Mouse (Mus musculus) embryonic facial prominence, embryonic 15.5 days (tissue): ENCODE data around the gene Tfpi2. TPM values are rescaled to one million over a fixed set of nuclear protein-coding genes. Genes with fewer than 3 reads are reported as not detected.

Source experiments
- ATAC-seq: fragments of 200-750 bp; cut with Nextera tagmentation; 2 replicates; pipeline ENCODE4 v1.8.0; 2017; ENCODE audit warnings: low read depth, moderate TSS enrichment; ENCODE audit not compliant: insufficient number of reproducible peaks, low FRiP score, low TSS enrichment
- H3K27ac ChIP-seq: fragments of 300-500 bp; sonication (generic); replicated peaks from 2 replicates; pipeline ENCODE4 v1.5.1; 2015; ENCODE audit warnings: mild to moderate bottlenecking, inconsistent platforms
- H3K27me3 ChIP-seq: fragments of 300-500 bp; sonication (generic); 2 replicates; pipeline ENCODE4 v1.6.1; 2015; ENCODE audit warnings: inconsistent platforms
- H3K36me3 ChIP-seq: fragments of 300-500 bp; sonication (generic); 2 replicates; pipeline ENCODE4 v1.6.1; 2015; ENCODE audit warnings: mild to moderate bottlenecking, inconsistent platforms
- H3K4me1 ChIP-seq: fragments of 300-500 bp; sonication (generic); 2 replicates; pipeline ENCODE4 v1.6.1; 2015; ENCODE audit warnings: inconsistent platforms
- H3K4me2 ChIP-seq: fragments of 300-500 bp; sonication (generic); replicated peaks from 2 replicates; pipeline ENCODE4 v1.6.1; 2015; ENCODE audit warnings: mild to moderate bottlenecking, inconsistent platforms
- H3K4me3 ChIP-seq: fragments of 300-500 bp; sonication (generic); replicated peaks from 2 replicates; pipeline ENCODE4 v1.5.1; 2015; ENCODE audit warnings: mild to moderate bottlenecking, inconsistent platforms
- H3K9ac ChIP-seq: fragments of 300-500 bp; sonication (generic); 2 replicates; pipeline ENCODE4 v1.6.1; 2015; ENCODE audit warnings: inconsistent platforms
- H3K9me3 ChIP-seq: fragments of 300-500 bp; sonication (generic); replicated peaks from 2 replicates; pipeline ENCODE4 v1.6.1; 2016; ENCODE audit warnings: inconsistent platforms
- WGBS: fragments of 180-500 bp; shearing (Covaris S2); methylation state at CpG from one replicate; pipeline ENCODE4 v1.1.7; 2015; 5-methylcytosine and 5-hydroxymethylcytosine counted together
- polyA plus RNA-seq: library from polyadenylated mRNA; unstranded; fragments of >200 nt; fragmentation: Nextera tagmentation; extraction: Ambion mirVana; gene quantifications from 2 replicates; pipeline ENCODE4 v1.2.1, GENCODE M21; 2015

Gene Tfpi2
- polyA plus RNA-seq, 1 experiment from 2014 or later, result 2.9 TPM

- ATAC-seq, result no peak
- H3K9ac ChIP-seq, result no peak within 1 kb of the TSS
- H3K27ac ChIP-seq, result no peak within 1 kb of the TSS
- WGBS, result 77% methylated on average over 6 of the region's 6 CpGs
- no peaks in the 10 kb centered on the region for H3K36me3 ChIP-seq
- H3K4me1 ChIP-seq, result no peaks in the 10 kb centered on the region
- H3K4me3 ChIP-seq, result no peak within 1 kb of the TSS
- no peaks in the 10 kb centered on the region for H3K9me3 ChIP-seq
- no peak within 1 kb of the TSS for H3K4me2 ChIP-seq
- no peaks in the 10 kb centered on the region for H3K27me3 ChIP-seq
Observed at GRCm38 (mm10) chr6:3993492-3993891, 4.8 kb upstream of the Tfpi2 start, which contains the start of gene Gngt1. TSS of gene Gngt1 (plus strand) at chr6:3993792.

- Histone ChIP-seq H3K4me1 (no peaks in the 10 kb centered on the region), H3K27ac (no peak overlapping the region), H3K4me3 (no peak overlapping the region), H3K36me3 (no peaks in the 10 kb centered on the region), H3K9me3 (no peaks in the 10 kb centered on the region), H3K9ac (no peak overlapping the region), H3K27me3 (no peaks in the 10 kb centered on the region), H3K4me2 (no peak overlapping the region)
- WGBS, result 80% methylated on average over 5 of the region's 5 CpGs
- no peak for ATAC-seq
Observed at GRCm38 (mm10) chr6:3982661-3983284, 5.9 kb downstream of the Tfpi2 start.

GRCm38 (mm10) chr6:3973679-3974078 is 15.0 kb downstream of the Tfpi2 start:
- Histone ChIP-seq H3K27ac (no peak overlapping the region), H3K9ac (no peak overlapping the region), H3K4me3 (no peak overlapping the region), H3K36me3 (no peaks in the 10 kb centered on the region), H3K4me1 (no peaks in the 10 kb centered on the region), H3K27me3 (no peaks in the 10 kb centered on the region), H3K4me2 (no peak overlapping the region), H3K9me3 (no peaks in the 10 kb centered on the region)
- no peak for ATAC-seq
- WGBS, result 75% methylated on average over 1 of the region's 1 CpGs

GRCm38 (mm10) chr6:3967676-3968626 is 20.8 kb downstream of the Tfpi2 start:
- H3K4me3 ChIP-seq, result peak overlapping the region; percentile 28
- H3K27ac ChIP-seq, result no peak overlapping the region
- 28% methylated on average over 31 of the region's 31 CpGs for WGBS
- H3K4me2 ChIP-seq, result peak overlapping the region; percentile 45
- H3K9me3 ChIP-seq, result no peaks in the 10 kb centered on the region
- H3K36me3 ChIP-seq, result no peaks in the 10 kb centered on the region
- H3K27me3 ChIP-seq, result no peaks in the 10 kb centered on the region; the same call in 1 of the 2 replicates
- ATAC-seq, result no peak
- no peak overlapping the region for H3K9ac ChIP-seq
- peaks cover 4% of the 10 kb centered on the region; the same call in 1 of the 2 replicates for H3K4me1 ChIP-seq

GRCm38 (mm10) chr6:3954969-3955368 is 33.8 kb downstream of the Tfpi2 start:
- ATAC-seq, result no peak
- Histone ChIP-seq H3K9me3 (no peaks in the 10 kb centered on the region), H3K27me3 (no peaks in the 10 kb centered on the region), H3K4me2 (no peak overlapping the region), H3K4me3 (no peak overlapping the region), H3K27ac (no peak overlapping the region), H3K9ac (no peak overlapping the region), H3K36me3 (no peaks in the 10 kb centered on the region), H3K4me1 (no peaks in the 10 kb centered on the region)
- WGBS, result 45% methylated on average over 4 of the region's 4 CpGs

- Histone ChIP-seq H3K9ac (no peak overlapping the region), H3K27me3 (no peaks in the 10 kb centered on the region), H3K27ac (no peak overlapping the region), H3K36me3 (no peaks in the 10 kb centered on the region), H3K9me3 (no peaks in the 10 kb centered on the region), H3K4me3 (no peak overlapping the region), H3K4me2 (no peak overlapping the region), H3K4me1 (no peaks in the 10 kb centered on the region)
- ATAC-seq, result no peak
- WGBS, result 44% methylated on average over 1 of the region's 1 CpGs
Observed at GRCm38 (mm10) chr6:3936140-3936714, 52.5 kb downstream of the Tfpi2 start.

GRCm38 (mm10) chr6:3935606-3936005 is 53.1 kb downstream of the Tfpi2 start:
- H3K4me1 ChIP-seq, result no peaks in the 10 kb centered on the region
- H3K4me3 ChIP-seq, result no peak overlapping the region
- ATAC-seq, result no peak
- H3K4me2 ChIP-seq, result no peak overlapping the region
- no peaks in the 10 kb centered on the region for H3K9me3 ChIP-seq
- no peaks in the 10 kb centered on the region for H3K36me3 ChIP-seq
- H3K9ac ChIP-seq, result no peak overlapping the region
- H3K27me3 ChIP-seq, result no peaks in the 10 kb centered on the region
- WGBS, result 55% methylated on average over 2 of the region's 2 CpGs
- no peak overlapping the region for H3K27ac ChIP-seq

GRCm38 (mm10) chr6:3935048-3935447 is 53.7 kb downstream of the Tfpi2 start:
- Histone ChIP-seq H3K27ac (no peak overlapping the region), H3K36me3 (no peaks in the 10 kb centered on the region), H3K9me3 (no peaks in the 10 kb centered on the region), H3K9ac (no peak overlapping the region), H3K4me1 (no peaks in the 10 kb centered on the region), H3K4me3 (no peak overlapping the region), H3K4me2 (no peak overlapping the region), H3K27me3 (no peaks in the 10 kb centered on the region)
- ATAC-seq, result no peak
- 39% methylated on average over 2 of the region's 2 CpGs for WGBS

- no peak overlapping the region for H3K9ac ChIP-seq
- H3K9me3 ChIP-seq, result no peaks in the 10 kb centered on the region
- no peak overlapping the region for H3K27ac ChIP-seq
- H3K4me1 ChIP-seq, result no peaks in the 10 kb centered on the region
- no peak overlapping the region for H3K4me2 ChIP-seq
- no peaks in the 10 kb centered on the region for H3K27me3 ChIP-seq
- no peak for ATAC-seq
- H3K36me3 ChIP-seq, result no peaks in the 10 kb centered on the region
- H3K4me3 ChIP-seq, result no peak overlapping the region
- WGBS, result 71% methylated on average over 4 of the region's 4 CpGs
Observed at GRCm38 (mm10) chr6:3926140-3926539, 62.6 kb downstream of the Tfpi2 start.

GRCm38 (mm10) chr6:3922870-3923269 is 65.8 kb downstream of the Tfpi2 start:
- Histone ChIP-seq H3K9me3 (no peaks in the 10 kb centered on the region), H3K27me3 (no peaks in the 10 kb centered on the region), H3K27ac (no peak overlapping the region), H3K36me3 (no peaks in the 10 kb centered on the region), H3K4me3 (no peak overlapping the region), H3K4me1 (no peaks in the 10 kb centered on the region), H3K9ac (no peak overlapping the region), H3K4me2 (no peak overlapping the region)
- ATAC-seq, result no peak
- 60% methylated on average over 4 of the region's 4 CpGs for WGBS

- Histone ChIP-seq H3K4me3 (no peak overlapping the region), H3K27me3 (no peaks in the 10 kb centered on the region), H3K4me1 (no peaks in the 10 kb centered on the region), H3K9ac (no peak overlapping the region), H3K9me3 (no peaks in the 10 kb centered on the region), H3K4me2 (no peak overlapping the region), H3K36me3 (no peaks in the 10 kb centered on the region), H3K27ac (no peak overlapping the region)
- WGBS, result 73% methylated on average over 7 of the region's 7 CpGs
- no peak for ATAC-seq
Observed at GRCm38 (mm10) chr6:3916015-3916414, 72.7 kb downstream of the Tfpi2 start.
